Mouse (Mus musculus) erythroblast, embryonic 14.5 days (primary cell): ENCODE results near the gene Mical3.

Source experiments
- GATA1 ChIP-seq: IDR thresholded peaks from 2 replicates; pipeline ENCODE4 v1.6.1; 2012; ENCODE audit warnings: low read length, inconsistent platforms, mixed read lengths
- TAL1 ChIP-seq: IDR thresholded peaks from 3 replicates; pipeline ENCODE4 v1.6.1; 2012; ENCODE audit warnings: low read length, inconsistent platforms, mixed read lengths

- TF ChIP-seq TAL1 (no peak), GATA1 (no peak)
These were observed 52.6 kb downstream of the Mical3 start for GRCm38 (mm10) chr6:121078175-121078574.
